Mouse (Mus musculus): ENCODE measurements at regions not wholly inside any gene's neighbourhood (a gene's known extent, or its start where the extent isn't known, plus 50 kb on each side); places are given as distances from the start of the nearest gene placed in this dataset.

- TF ChIP-seq MAFK (IDR thresholded peaks at IDR 0.05; ENCODE audit: insufficient read depth, low read depth, low read length) = no peak
- TF ChIP-seq ZC3H11A (IDR thresholded peaks at IDR 0.05; ENCODE audit: borderline replicate concordance, low read depth, low read length) = no peak
- TF ChIP-seq ZNF384 (IDR thresholded peaks at IDR 0.05; ENCODE audit: low read depth, low read length) = no peak
These were observed 73.5 kb upstream of the Laptm4a start for GRCm38 (mm10) chr12:8847858-8848383.
